Mouse (Mus musculus): ENCODE results near the gene Sema3f.

The Sema3f gene

DNA sequence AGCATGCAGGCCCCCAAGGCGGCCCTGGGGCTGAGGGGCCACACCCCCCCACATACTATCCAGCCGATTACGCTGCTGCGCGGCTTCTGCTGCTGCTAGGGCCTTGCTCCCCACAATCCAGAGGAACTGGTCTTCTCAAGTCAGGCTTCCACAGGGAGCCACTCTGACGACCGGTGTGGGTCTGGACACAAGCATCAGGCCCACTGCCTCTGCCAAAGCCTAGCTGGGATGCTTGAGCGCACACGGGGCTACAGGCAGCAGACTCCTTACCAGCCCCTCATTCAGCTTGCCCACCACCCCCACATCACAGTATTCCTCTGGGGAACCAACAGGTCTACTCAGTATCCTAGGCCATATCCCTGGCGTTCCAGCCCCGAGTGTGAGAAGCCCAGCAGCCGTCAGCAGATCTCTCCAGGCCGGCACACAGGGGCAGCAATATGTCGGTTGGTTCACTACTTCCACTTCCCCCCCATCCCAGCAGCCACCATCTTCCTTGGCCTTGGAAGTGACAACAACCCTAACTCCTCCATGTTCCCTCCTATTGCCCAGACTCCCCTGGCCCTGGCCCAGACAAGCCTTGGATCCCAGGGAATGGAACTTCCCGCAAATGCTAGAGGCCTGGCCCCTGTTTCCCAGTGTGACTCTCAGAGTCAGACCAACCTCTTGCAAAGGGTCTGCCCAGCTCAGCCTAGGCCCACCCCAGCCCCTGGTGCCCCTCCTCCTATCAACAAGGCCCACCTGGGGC lies 76.4 kb downstream of the Sema3f start:
- no peak for DNase-seq (ENCODE audit: low read depth, low spot score)

DNA sequence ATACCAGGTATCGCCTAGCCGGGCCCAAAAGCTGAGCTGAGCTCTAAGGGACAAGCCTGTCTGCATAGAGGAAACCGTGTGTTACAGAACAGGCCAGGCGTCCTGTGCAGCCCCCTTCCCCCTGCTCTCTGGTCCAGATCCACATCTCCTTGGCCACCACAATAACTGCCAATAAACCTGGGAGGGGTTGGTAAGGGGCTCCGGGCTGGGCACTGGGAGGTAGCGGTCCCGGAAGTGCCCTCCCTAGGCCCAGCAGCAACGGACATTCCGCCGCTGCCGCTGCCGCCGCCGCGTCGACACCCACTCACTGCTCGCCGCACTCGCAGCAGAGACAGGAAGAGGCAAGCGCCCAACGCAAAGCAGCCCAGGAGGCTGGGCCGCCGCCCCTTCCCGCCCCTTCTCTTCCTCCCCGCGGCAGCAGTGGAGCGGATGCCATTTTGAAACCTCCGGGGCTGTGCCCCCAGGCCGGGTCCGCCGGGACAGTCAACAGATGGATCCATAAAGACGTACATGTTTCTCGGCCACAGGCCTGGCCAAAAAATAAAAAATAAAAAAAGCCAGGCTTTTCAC lies 77.1 kb downstream of the Sema3f start:
- peak; percentile 72 for DNase-seq (ENCODE audit: low read depth, low spot score)

DNA sequence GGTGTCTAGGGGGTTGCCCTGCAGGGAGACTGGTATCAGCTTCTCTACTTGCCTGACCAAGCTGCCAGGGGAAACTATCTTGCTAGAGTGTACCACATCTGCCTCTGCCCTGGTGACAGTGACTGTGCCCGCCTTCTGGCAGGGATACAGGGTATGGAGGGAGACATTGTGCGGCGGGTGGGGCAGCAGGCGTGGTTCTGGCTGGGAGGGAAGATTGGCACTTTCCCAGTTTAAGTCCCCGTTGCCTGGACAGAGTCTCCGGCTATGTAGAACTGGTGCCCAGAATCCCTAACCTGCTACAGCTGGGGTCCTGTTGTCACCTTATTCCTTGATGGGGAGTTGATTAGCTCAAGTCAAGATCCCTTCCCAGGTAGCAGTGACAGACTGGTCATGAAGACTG lies 77.8 kb downstream of the Sema3f start:
- no peak for DNase-seq (ENCODE audit: low read depth, low spot score)

DNA sequence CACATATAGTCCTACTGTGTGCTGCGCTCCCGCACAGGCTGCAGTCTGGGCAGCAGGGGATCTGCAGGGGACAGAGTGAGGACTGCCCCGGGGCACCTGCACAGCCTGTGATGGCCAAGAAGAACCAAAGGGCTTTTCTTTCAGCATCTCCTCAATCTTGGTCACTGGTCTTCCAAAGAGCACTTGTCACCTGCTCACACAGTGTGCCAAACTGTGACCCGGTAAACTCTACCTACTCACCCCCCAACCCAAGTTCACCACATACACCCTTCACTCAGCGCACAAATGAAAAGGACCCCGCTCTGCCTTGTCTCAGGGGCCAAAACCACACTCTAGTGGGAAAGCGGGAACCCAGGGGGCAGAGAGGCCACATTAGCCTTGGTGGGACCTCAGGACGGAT lies 78.4 kb downstream of the Sema3f start:
- DNase-seq (ENCODE audit: low read depth, low spot score): no peak

Data from skeletal muscle tissue, adult 2 months (tissue).